Mouse (Mus musculus) cerebellum, adult 2 months (tissue): ENCODE results near the gene Pola1. TPM values are rescaled to one million over a fixed set of nuclear protein-coding genes. Genes with fewer than 3 reads are reported as not detected.

Experiments
- DNase-seq, 2 experiments: peaks; one replicate each; pipeline ENCODE4 v3.0.0; 2021
- H3K27ac ChIP-seq: fragments of 200-500 bp; 2 replicates; pipeline ENCODE4 v1.5.1; 2012; ENCODE audit warnings: low read length, control low read depth, inconsistent platforms; ENCODE audit not compliant: insufficient read depth
- H3K27me3 ChIP-seq: fragments of 200-500 bp; 2 replicates; pipeline ENCODE4 v1.6.1; 2012; ENCODE audit warnings: inconsistent platforms, mild to moderate bottlenecking, low read length, moderate library complexity; ENCODE audit not compliant: control insufficient read depth, insufficient read depth
- H3K4me1 ChIP-seq: fragments of 200-500 bp; 2 replicates; pipeline ENCODE4 v1.6.1; 2011; ENCODE audit warnings: low read length; ENCODE audit not compliant: control insufficient read depth, insufficient read depth
- H3K4me3 ChIP-seq: fragments of 200-500 bp; replicated peaks from 2 replicates; pipeline ENCODE3; 2011; ENCODE audit warnings: mild to moderate bottlenecking, low read depth, low read length, control low read depth; ENCODE audit not compliant: insufficient read depth
- CTCF ChIP-seq: fragments of 200-500 bp; IDR thresholded peaks from 2 replicates; pipeline ENCODE4 v1.5.1; 2011; ENCODE audit warnings: low read depth, mild to moderate bottlenecking, control low read depth, low read length, moderate library complexity, borderline replicate concordance; ENCODE audit not compliant: insufficient read depth
- POLR2A ChIP-seq: fragments of 200-500 bp; IDR thresholded peaks from 2 replicates; pipeline ENCODE4 v1.6.1; 2011; ENCODE audit warnings: low read length, control low read depth, borderline replicate concordance; ENCODE audit not compliant: insufficient read depth
- WGBS: fragments of 180-500 bp; shearing (Covaris S2); methylation state at CpG from one replicate; pipeline ENCODE4 v1.1.7; 2018; 5-methylcytosine and 5-hydroxymethylcytosine counted together
- polyA plus RNA-seq: library from polyadenylated mRNA; depleted of rRNA; stranded (reverse); fragments of >200 nt; gene quantifications from 2 replicates; pipeline ENCODE4 v1.2.3, GENCODE M21; 2012; rRNA removed

Pola1 gene
- 2.8 and 3.3 TPM in 2 replicates for polyA plus RNA-seq

- H3K4me1 ChIP-seq: no peaks in the 10 kb centered on the region
- TF ChIP-seq POLR2A (0 out of 2 replicates have a peak, but pooled peaks have one; percentile 23), CTCF (no peak)
- no peak within 1 kb of the TSS for H3K27ac ChIP-seq
- H3K27me3 ChIP-seq: no peaks in the 10 kb centered on the region
- peak within 1 kb of the TSS; percentile 99 for H3K4me3 ChIP-seq
- 8% methylated on average over 53 of the region's 53 CpGs for WGBS
- peak; percentile 87 to 93 for DNase-seq
Measured at GRCm38 (mm10) chrX:93631657-93632449, at the start of gene Pola1. Gene Pola1, minus strand, starts transcription at chrX:93632155.

GRCm38 (mm10) chrX:93676228-93676627 lies 44.3 kb upstream of the Pola1 start:
- H3K27me3 ChIP-seq: no peaks in the 10 kb centered on the region
- 51% methylated on average over 2 of the region's 2 CpGs for WGBS
- no peak overlapping the region for H3K27ac ChIP-seq
- no peaks in the 10 kb centered on the region for H3K4me1 ChIP-seq
- TF ChIP-seq CTCF: no peak
- TF ChIP-seq POLR2A: no peak
- no peak overlapping the region for H3K4me3 ChIP-seq
- DNase-seq: no peak

- Histone ChIP-seq H3K27ac (peak overlapping the region; percentile 24; the same call in 1 of the 2 replicates), H3K4me3 (peak overlapping the region; percentile 53), H3K4me1 (no peaks in the 10 kb centered on the region), H3K27me3 (no peaks in the 10 kb centered on the region)
- TF ChIP-seq POLR2A: peak; percentile 20; the same call in 1 of the 2 replicates
- no peak for TF ChIP-seq CTCF
- WGBS: 6% methylated on average over 19 of the region's 19 CpGs
- DNase-seq: peak; percentile 66 to 78
Measured at GRCm38 (mm10) chrX:93674836-93675795, 43.2 kb upstream of the Pola1 start.

GRCm38 (mm10) chrX:93674432-93674831 lies 42.5 kb upstream of the Pola1 start:
- TF ChIP-seq CTCF (no peak), POLR2A (no peak)
- H3K27me3 ChIP-seq: no peaks in the 10 kb centered on the region
- WGBS: 20% methylated on average over 3 of the region's 3 CpGs
- DNase-seq: no peak
- H3K4me1 ChIP-seq: no peaks in the 10 kb centered on the region
- 0 out of 2 replicates have a peak overlapping the region, but pooled peaks have one; percentile 31 for H3K27ac ChIP-seq
- peak overlapping the region; percentile 53 for H3K4me3 ChIP-seq

- no peaks in the 10 kb centered on the region for H3K4me1 ChIP-seq
- no peak for DNase-seq
- 84% methylated on average over 4 of the region's 4 CpGs for WGBS
- no peak overlapping the region for H3K27ac ChIP-seq
- no peak overlapping the region for H3K4me3 ChIP-seq
- TF ChIP-seq POLR2A (no peak), CTCF (no peak)
- no peaks in the 10 kb centered on the region for H3K27me3 ChIP-seq
Measured at GRCm38 (mm10) chrX:93664787-93665186, 32.8 kb upstream of the Pola1 start.

GRCm38 (mm10) chrX:93663919-93664586 lies 32.1 kb upstream of the Pola1 start:
- no peak for DNase-seq
- H3K4me1 ChIP-seq: no peaks in the 10 kb centered on the region
- TF ChIP-seq POLR2A: no peak
- no peak for TF ChIP-seq CTCF
- no peak overlapping the region for H3K4me3 ChIP-seq
- WGBS: 88% methylated on average over 5 of the region's 5 CpGs
- H3K27ac ChIP-seq: no peak overlapping the region
- no peaks in the 10 kb centered on the region for H3K27me3 ChIP-seq

- no peak overlapping the region for H3K27ac ChIP-seq
- no peak for TF ChIP-seq CTCF
- TF ChIP-seq POLR2A: no peak
- 89% methylated on average over 5 of the region's 5 CpGs for WGBS
- no peaks in the 10 kb centered on the region for H3K4me1 ChIP-seq
- no peak for DNase-seq
- no peaks in the 10 kb centered on the region for H3K27me3 ChIP-seq
- no peak overlapping the region for H3K4me3 ChIP-seq
Measured at GRCm38 (mm10) chrX:93655153-93655552, 23.2 kb upstream of the Pola1 start.
